Mouse (Mus musculus) kidney, adult 9 months (tissue): Measurements from ENCODE around the gene Pom121.
"Not testable (repeated sequence)": the region's sequence is repeated elsewhere in the genome, so short reads cannot be mapped to it uniquely, and the experiment has no call there.

ENCODE experiments used
- DNase-seq: peaks from one replicate; pipeline ENCODE4 v3.0.0; 2022

Pom121 gene

GRCm38 (mm10) chr5:135394004-135394823 lies at the start of gene Pom121:
Gene Pom121 (minus strand): TSS chr5:135394546.
- peak; percentile 87 for DNase-seq

DNA sequence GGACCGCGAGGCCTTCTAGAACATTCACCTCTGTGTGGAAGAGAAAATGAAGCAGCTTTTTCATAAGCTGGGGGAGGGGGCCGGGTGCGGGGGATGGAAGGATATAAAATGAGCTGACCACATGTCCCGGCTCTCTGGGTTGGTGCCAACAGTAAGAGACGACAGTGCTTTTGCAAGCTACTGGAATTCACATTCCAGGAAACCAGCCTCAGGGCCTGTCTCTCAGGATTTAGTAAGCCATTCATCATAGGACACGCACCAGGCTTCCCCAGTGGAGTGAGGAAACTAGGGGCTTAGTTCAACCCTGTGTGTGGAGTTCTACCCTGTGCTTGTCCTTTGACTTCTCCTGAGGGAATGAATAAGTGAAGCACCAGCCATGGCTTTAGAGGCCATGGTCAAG lies 48.1 kb upstream of the Pom121 start:
- peak; percentile 21 for DNase-seq

- DNase-seq = no peak
Measured at GRCm38 (mm10) chr5:135435039-135435438, 40.7 kb upstream of the Pom121 start.

GRCm38 (mm10) chr5:135433861-135434260 lies 39.5 kb upstream of the Pom121 start:
- no peak for DNase-seq

DNA sequence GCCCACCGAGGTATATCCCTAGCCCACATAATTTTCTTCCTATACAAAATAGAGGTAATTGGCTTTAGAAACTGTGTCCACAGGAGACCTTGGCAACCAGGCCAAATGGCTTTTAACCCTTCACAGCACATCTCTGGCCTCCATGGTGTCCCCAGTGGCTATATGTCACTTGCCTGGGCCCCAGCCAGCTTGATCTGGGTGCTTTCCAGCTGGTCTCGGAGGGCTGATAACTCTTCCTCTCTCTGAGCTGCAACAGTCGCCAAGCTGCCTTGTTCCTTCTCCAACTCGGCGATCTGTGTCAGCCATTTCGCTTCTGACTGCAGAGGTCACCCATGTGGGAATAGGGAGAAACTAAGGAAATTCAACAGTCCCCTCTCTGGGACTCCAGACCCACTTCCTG lies 36.8 kb upstream of the Pom121 start:
- DNase-seq = no peak

DNA sequence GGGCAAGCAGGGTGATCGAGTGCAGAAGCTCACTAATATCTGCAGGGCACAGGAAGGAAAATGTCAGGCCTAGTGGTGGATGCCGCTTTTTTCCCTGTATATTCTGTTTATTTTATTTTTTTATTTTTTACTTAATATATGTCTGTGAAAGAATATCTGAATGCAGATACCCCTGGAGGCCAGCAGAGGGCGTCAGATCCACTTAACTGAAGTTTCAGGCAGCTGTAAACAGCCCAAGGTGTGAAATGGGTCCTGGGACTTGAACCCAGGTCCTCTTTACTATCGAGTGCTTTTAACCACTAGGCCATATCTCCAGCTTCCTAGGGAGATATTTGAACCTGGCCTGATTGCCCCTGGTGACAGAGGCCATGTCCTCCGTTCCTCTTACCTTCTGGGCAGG lies 34.4 kb upstream of the Pom121 start:
- peak; percentile 10 for DNase-seq

DNA sequence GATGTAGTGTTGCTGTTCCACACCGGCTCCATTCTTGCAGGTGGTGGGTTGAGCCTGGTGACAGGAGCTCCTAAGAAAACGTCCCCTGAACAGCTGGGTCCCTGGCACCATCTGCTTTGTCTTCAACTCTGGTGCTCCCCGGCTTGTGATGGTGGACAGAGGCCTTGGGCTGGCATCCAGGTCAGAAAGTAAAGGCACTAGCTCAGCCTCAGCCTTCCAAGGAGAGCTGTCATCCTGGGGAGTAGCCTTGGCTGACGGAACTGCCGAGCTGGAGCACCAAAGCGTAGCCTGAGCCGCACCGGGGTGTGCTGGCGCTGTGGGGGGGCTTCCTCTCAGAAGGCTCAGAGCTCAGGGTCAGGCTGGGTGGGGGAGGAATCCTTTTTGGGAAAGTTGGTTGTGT lies 15.9 kb upstream of the Pom121 start:
- DNase-seq = no peak

DNA sequence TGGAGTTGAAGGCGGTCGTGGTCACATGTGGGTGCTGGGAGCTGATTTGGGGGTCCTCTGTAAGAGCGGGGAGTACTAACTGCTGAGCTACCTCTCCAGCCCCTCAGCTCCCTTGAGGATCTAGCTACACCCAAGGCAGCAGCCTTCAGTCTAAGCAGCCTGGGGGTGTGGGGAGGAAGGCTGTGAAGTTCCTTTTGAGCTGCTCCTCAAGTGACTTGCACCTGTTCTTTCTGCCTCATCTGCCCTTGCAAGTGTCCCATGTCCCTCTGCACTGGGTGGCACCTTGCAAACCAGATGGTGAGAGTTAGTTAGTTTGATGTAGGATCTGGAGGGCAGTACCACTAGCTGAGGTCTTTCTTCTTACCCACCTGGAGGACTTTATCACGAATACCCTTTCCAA lies 13.8 kb upstream of the Pom121 start:
- DNase-seq = no peak

DNA sequence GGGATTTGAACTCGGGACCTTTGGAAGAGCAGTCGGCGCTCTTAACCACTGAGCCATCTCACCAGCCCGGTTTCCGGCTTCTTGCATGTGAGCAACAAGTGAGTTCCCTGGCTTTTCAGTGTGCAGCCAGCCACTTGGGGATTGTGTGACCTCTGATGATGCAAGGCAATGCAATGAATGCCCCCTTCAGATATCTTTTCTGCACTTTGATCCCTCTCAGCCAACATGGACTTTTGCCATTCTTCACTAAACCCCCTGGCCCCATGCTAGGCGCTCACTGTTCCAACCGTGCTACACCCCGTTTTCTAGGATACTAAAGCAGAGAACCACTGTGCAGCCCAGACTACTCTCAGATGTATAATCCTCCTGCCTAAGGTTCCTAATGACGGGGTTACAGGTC lies 11.1 kb upstream of the Pom121 start:
- no peak for DNase-seq

DNA sequence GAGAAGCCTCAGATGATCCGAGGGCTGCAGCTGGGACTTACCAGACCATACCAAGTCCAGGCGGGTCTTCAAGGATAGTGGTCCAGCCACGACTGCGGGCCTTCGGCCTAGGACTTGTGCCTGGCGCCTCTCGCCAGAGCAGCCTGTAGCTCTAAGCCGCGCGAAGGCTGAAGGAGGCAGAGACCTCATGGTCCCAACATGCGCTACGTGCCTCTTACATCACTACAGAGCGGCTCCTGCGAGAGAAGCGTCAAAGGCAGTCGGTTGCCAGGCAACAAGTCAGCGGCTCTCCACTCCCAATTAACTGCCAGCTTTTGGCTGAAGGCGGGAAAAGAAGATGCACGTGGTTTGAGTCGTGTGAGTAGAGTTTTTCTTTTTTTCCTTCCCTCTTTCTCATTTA lies 10.3 kb upstream of the Pom121 start:
- DNase-seq = no peak

GRCm38 (mm10) chr5:135400244-135400643 lies 5.9 kb upstream of the Pom121 start:
- DNase-seq = peak; percentile 81

DNA sequence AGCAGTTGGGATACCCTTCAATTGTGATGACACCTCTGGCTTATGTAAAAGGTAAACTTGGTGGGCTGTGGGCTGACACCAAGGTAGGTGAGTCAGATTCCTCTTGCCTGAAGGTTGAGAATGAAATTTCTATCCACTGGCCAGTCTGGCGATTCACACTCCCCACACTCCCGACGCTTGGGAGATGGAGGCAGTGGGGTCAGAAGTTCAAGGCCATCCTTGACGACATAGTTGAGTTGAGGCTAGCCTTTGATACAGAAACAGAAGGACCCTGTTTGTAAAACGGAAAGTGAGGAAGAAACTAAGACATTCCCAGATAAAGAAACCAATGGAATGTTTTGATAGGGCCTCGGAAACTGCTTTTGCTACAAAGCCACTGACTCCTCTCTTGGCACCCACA lies 5.0 kb upstream of the Pom121 start:
- no peak for DNase-seq

- peak; percentile 55 for DNase-seq
Measured at GRCm38 (mm10) chr5:135395826-135396225, 1.5 kb upstream of the Pom121 start.

DNA sequence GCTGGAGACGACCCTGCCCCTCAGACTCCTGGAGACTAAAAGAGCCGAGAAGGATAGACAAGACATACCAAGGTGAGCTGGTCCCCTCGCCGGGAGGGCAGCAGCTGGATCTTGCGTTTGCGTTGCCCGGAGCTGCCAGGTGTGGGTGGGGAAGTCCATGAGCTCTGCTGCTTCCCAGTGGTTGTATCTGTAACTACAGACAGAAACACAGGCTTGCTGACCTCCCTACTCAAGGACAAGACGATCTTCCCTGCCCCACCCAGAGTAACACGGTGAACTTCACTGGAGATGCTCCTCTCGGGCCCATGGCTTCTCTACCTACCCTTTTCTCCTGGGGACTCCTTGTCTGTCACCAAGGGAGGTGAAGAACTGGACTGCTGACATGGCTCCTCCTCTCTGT lies 10.6 kb downstream of the Pom121 start:
- no peak for DNase-seq

- no peak for DNase-seq
Measured at GRCm38 (mm10) chr5:135382746-135383145, 11.6 kb downstream of the Pom121 start.

GRCm38 (mm10) chr5:135381356-135381925 lies 12.9 kb downstream of the Pom121 start:
- DNase-seq = no peak

DNA sequence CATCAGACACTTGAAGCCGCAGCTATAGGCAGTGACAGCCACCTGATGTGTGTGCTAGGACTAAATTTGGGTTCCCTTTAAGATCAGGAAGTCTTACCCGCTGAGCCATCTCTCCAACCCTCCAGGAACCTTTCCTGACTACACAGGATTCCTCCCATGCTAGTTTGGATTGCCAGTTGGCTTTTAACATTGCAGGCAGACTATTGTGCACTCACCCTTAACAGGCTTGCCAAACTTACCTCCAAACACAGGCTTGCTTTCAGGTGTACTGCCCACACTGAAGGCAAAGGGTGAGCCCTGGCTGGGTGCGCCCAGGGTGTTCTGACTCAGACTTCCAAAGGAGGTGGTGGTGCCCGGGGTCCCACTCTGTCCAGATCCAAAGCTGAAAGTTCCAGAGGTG lies 13.7 kb downstream of the Pom121 start:
- DNase-seq = no peak

GRCm38 (mm10) chr5:135376341-135376740 lies 18.0 kb downstream of the Pom121 start:
- no peak for DNase-seq

DNA sequence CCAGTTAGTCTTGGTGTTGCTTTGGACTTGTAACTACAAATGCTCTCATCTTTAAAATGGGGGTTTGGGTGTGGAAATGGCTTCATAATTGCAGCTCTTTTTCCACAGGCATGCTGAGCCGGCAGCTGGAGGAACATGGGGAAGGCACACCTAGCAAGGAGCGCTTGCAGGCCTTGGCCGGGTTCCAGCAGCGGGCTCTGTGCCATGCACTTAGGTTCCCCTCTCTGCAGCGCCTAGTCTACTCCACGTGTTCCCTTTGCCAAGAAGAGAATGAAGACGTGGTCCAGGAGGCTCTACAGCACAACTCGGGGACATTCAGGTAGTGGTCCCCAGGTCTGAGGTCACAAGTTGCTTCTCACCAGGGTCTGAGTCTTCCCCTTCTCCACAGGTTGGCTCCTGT lies 19.2 kb downstream of the Pom121 start:
- peak; percentile 22 for DNase-seq

DNA sequence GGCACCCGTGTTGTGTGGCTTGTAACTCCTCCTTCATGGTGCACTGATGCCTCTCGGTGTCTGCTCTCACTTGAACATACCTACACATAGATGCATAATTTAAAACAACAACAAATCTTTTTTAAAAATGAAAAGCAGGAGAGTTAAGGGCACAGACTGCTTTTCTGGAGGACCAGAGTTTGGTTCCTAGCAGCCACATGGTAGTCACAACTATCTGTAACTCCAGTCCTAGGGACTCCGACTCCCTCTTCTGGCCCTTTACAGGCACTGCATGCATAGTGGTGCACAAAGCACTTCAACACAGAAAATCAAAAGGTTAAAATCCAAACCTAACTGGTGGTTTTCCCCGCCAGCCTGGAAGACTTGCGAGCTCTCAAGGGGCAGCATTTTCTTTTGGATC lies 20.7 kb downstream of the Pom121 start:
- DNase-seq = no peak

DNA sequence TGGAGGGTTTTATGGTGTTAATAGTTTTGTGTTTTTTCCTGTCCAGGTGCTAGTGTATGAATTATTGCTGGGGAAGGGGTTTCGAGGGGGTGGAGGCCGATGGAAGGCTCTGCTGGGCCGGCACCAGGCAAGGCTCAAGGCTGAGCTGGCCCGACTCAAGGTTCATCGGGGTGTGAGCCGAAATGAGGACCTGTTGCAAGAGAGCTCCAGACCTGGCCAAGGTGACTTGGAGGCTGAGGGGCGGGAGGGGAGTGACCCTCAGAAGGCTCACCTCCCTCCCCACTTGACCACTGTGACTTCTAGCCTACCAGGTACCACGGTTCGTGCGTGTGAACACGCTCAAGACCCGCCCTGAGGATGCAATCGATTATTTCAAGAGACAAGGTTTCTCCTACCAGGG lies 23.2 kb downstream of the Pom121 start:
- no peak for DNase-seq

DNA sequence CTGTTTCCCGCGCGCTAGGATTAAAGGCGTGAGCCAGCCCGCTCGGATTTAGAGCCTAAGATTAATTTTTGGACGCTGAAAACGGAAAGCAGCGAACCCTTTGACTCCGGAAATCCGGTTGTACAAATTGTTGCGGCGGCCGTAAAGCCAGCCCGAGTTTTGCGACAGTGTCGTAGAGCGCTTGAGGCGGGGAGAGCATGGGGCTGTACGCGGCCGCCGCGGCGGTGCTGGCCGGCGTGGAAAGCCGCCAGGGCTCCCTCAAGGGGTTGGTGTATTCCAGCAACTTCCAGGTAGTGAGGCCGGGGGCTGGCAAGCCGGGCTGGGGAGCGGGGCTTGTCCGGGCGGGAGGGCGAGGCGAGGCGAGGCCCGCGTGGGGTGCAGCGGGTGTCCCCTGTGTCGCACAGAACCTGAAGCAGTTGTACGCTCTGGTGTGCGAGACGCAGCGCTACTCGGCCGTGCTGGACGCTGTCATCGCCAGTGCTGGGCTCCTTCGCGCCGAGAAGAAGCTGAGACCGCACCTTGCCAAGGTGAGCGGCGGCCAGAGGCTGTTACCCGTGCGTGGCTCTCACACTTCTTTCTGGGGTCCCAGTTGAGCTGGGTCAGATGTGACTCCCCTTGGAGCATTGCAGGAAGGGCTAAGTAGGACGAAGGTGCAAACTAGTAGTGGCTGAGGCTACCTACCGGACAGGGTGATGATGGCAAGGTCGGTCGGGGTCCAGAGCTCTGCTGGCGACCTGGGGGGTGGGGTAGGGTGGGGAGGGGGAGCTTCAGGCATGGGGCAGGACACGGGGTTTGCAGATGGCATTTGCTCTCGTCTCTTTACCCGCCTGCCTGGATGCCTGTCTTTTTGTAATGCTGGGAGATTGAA lies 24.3 kb downstream of the Pom121 start, which contains the start of gene Nsun5:
Gene Nsun5, plus strand, starts transcription at position 167 of the 868 bp plus-strand sequence.
- peak; percentile 95 for DNase-seq

DNA sequence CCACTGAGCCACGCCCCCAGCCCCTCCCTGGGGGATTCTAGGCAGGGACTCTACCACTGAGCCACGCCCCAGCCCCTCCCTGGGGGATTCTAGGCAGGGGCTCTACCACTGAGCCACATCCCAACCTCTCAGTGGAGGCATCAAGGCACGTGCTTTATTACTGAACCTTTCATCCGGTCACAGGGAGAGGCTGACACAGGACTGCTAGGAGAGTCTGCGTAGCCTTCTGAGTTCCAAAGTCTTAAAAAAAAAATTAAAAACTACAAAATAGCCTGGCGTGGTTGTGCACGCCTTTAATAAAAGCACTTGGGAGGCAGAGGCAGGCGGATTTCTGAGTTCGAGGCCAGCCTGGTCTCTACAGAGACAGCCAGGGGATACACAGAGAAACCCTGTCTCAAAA lies 25.1 kb downstream of the Pom121 start:
- DNase-seq = not testable (repeated sequence)

DNA sequence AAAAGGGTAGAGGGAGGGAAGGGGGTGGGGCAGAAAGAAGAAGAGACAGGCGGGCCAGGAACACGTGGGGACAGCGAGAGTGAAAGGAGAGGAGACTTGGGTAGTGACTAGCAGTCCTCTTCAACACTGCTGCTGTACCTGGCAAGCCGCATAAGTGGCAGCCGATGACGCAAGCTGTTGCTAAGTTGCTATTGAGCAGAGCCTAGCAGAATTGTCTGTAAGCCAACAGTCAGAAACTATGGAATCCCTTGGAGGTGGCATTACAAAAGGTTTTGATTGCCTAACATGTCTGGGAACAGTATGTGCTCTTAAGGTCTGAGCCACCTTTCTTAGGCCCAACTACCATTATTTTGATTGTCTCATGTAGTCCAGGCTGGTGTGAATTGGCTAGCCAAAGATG lies 26.0 kb downstream of the Pom121 start:
- no peak for DNase-seq
